Mouse (Mus musculus) spleen, adult 2 months (tissue): ENCODE measurements around the gene Cercam. TPM values are rescaled to one million over a fixed set of nuclear protein-coding genes. Genes with fewer than 3 reads are reported as not detected.
"Not testable (repeated sequence)": the region's sequence is repeated elsewhere in the genome, so short reads cannot be mapped to it uniquely, and the experiment has no call there.

Source experiments
- DNase-seq, 2 experiments: peaks; one replicate each; pipeline versions ENCODE4 v3.0.0 to v3.0.0-alpha.2; 2012 to 2021; ENCODE audit warnings: low spot score in 2 of 2, low read depth in 1 of 2
- H3K27ac ChIP-seq: fragments of 200-500 bp; 2 replicates; pipeline ENCODE4 v1.5.1; 2012; ENCODE audit warnings: low read length, inconsistent platforms; ENCODE audit not compliant: insufficient read depth
- H3K27me3 ChIP-seq: fragments of 200-500 bp; 2 replicates; pipeline ENCODE4 v1.6.1; 2012; ENCODE audit warnings: mild to moderate bottlenecking, moderate library complexity, low read length, inconsistent platforms; ENCODE audit not compliant: control insufficient read depth, insufficient read depth
- H3K36me3 ChIP-seq: fragments of 200-500 bp; 2 replicates; pipeline ENCODE4 v1.6.1; 2012; ENCODE audit warnings: mild to moderate bottlenecking, low read length, inconsistent platforms; ENCODE audit not compliant: control insufficient read depth, insufficient read depth
- H3K4me1 ChIP-seq: fragments of 200-500 bp; 2 replicates; pipeline ENCODE4 v1.6.1; 2011; ENCODE audit warnings: inconsistent platforms; ENCODE audit not compliant: control insufficient read depth, insufficient read depth, insufficient read length
- H3K4me3 ChIP-seq: fragments of 200-500 bp; 2 replicates; pipeline ENCODE4 v1.5.1; 2011; ENCODE audit warnings: mild to moderate bottlenecking, inconsistent platforms; ENCODE audit not compliant: insufficient read depth, insufficient read length; ENCODE audit errors: extremely low read depth
- CTCF ChIP-seq: fragments of 200-500 bp; IDR thresholded peaks from 2 replicates; pipeline ENCODE4 v1.5.1; 2011; ENCODE audit warnings: mild to moderate bottlenecking, inconsistent platforms; ENCODE audit not compliant: insufficient read depth, insufficient read length, insufficient replicate concordance; ENCODE audit errors: extremely low read depth
- POLR2A ChIP-seq: fragments of 200-500 bp; IDR thresholded peaks from 2 replicates; pipeline ENCODE4 v1.6.1; 2011; ENCODE audit warnings: low read depth, low read length, inconsistent platforms
- WGBS: fragments of 180-500 bp; shearing (Covaris S2); methylation state at CpG from one replicate; pipeline ENCODE4 v1.1.7; 2018; 5-methylcytosine and 5-hydroxymethylcytosine counted together
- polyA plus RNA-seq: library from polyadenylated mRNA; depleted of rRNA; stranded (reverse); fragments of >200 nt; gene quantifications from 2 replicates; pipeline ENCODE4 v1.2.3, GENCODE M21; 2012

Gene Cercam
- polyA plus RNA-seq, 1 experiment = 8.4 TPM

DNA sequence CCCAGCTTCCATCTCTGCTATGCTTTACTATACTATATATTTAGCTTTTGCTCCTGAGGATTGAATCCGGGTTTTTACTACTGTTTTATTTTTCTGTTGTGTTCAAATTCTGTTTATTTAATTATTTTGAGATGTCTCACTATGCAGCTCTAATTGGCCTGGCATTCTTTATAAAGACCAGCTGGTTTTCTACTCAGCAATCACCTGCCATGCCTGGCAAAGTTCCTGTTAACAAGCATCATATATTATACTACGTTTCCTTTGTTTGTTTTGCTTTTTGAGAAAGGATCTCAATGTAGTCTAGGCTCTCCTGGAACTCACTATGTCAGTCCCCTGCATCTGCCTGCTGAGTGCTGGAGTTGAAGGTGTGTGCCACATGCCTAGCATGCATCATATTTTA is 28.4 kb downstream of the Cercam start:
- WGBS = 89% methylated on average over 2 of the region's 2 CpGs
- Histone ChIP-seq H3K4me3 (no peak overlapping the region), H3K36me3 (peaks cover 45% of the 10 kb centered on the region), H3K27me3 (no peaks in the 10 kb centered on the region), H3K4me1 (no peaks in the 10 kb centered on the region), H3K27ac (no peak overlapping the region)
- TF ChIP-seq POLR2A = no peak
- TF ChIP-seq CTCF = no peak
- no peak for DNase-seq

DNA sequence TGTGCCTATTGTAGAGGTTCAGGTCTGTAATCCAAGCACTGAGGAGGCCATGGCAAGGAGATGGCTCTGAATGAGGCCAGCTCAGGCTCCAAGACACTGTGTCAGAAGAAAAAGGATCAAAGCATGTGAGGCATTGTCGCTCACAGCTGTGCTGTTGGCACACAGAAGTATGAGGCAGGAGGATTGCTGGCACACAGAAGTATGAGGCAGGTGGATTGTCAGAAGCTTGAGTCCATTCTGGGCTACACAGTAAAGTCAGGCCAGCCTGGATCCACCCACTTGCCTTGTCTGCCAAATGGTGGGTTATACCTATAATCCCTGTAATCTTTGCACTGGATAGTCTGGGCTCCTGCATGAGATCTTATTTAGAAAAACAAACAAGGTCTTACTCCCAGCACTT is 29.1 kb downstream of the Cercam start:
- Histone ChIP-seq H3K36me3 (peaks cover 44% of the 10 kb centered on the region), H3K4me1 (no peaks in the 10 kb centered on the region), H3K4me3 (no peak overlapping the region), H3K27ac (no peak overlapping the region), H3K27me3 (no peaks in the 10 kb centered on the region)
- DNase-seq = no peak
- TF ChIP-seq POLR2A = no peak
- TF ChIP-seq CTCF = no peak
- 100% methylated on average over 1 of the region's 1 CpGs for WGBS

DNA sequence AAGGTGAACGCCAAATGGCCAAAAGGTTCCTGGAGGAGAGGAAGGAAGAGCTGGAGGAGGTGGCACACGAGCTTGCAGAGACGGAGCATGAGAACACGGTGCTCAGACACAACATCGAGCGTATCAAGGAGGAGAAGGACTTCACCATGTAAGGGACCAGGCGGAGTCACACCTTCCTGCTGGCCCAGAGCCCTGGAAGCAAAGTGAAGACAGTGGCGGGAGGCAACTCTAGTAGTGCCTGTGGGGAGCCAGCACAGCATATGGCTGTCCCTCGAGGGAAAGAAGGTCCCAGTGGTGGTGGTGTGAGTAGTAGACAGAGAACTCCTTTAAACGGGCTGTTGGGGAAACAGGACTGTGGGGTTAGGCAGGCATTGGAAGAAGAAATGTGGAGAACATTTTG is 33.2 kb downstream of the Cercam start:
- Histone ChIP-seq H3K4me1 (no peaks in the 10 kb centered on the region), H3K4me3 (no peak overlapping the region), H3K27me3 (no peaks in the 10 kb centered on the region), H3K36me3 (peaks cover 52% of the 10 kb centered on the region), H3K27ac (no peak overlapping the region)
- 93% methylated on average over 10 of the region's 10 CpGs for WGBS
- no peak for DNase-seq
- TF ChIP-seq POLR2A (no peak), CTCF (no peak)

GRCm38 (mm10) chr2:29908171-29908570 is 39.2 kb downstream of the Cercam start:
- H3K36me3 ChIP-seq = peaks cover 27% of the 10 kb centered on the region
- H3K27ac ChIP-seq, H3K27me3 ChIP-seq, DNase-seq, H3K4me1 ChIP-seq, H3K4me3 ChIP-seq: not testable (repeated sequence)
- 96% methylated on average over 2 of the region's 2 CpGs for WGBS

GRCm38 (mm10) chr2:29910042-29910441 is 41.1 kb downstream of the Cercam start:
- peaks cover 23% of the 10 kb centered on the region for H3K36me3 ChIP-seq
- DNase-seq = no peak

GRCm38 (mm10) chr2:29917621-29918020 is 48.7 kb downstream of the Cercam start:
- Histone ChIP-seq H3K4me1 (no peaks in the 10 kb centered on the region), H3K36me3 (peaks cover 30% of the 10 kb centered on the region), H3K27me3 (no peaks in the 10 kb centered on the region), H3K27ac (no peak overlapping the region), H3K4me3 (no peak overlapping the region)
- DNase-seq = no peak
- 89% methylated on average over 11 of the region's 11 CpGs for WGBS
- TF ChIP-seq POLR2A (no peak), CTCF (no peak)

More at GRCm38 (mm10) chr2:29910042-29910441, 41.1 kb downstream of the Cercam start:
- no peaks in the 10 kb centered on the region for H3K4me1 ChIP-seq
- no peak overlapping the region for H3K4me3 ChIP-seq
- H3K27me3 ChIP-seq = no peaks in the 10 kb centered on the region
- TF ChIP-seq CTCF (peak; percentile 15; the same call in 1 of the 2 replicates), POLR2A (no peak)
- 92% methylated on average over 2 of the region's 2 CpGs for WGBS
- H3K27ac ChIP-seq = no peak overlapping the region

DNA sequence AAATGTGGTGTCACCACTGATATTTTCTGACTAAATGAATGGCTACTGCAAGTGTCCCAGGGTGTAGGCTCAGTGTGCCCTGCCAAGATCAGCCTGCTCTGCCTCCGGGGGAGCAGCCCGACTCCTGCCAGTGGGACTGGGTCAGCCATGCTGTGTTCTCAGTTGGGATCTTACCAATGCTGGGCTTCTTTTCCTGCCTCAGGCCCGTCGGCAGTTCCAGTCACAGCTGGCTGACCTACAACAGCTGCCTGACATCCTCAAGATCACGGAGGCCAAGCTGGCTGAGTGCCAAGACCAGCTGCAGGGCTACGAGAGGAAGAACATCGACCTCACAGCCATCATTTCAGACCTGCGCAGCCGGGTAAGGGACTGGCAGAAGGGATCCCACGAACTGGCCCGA is 53.0 kb downstream of the Cercam start:
- DNase-seq = peak in 1 of 2 experiments; percentile 19
- Histone ChIP-seq H3K27ac (no peak overlapping the region), H3K36me3 (peaks cover 21% of the 10 kb centered on the region), H3K27me3 (no peaks in the 10 kb centered on the region), H3K4me1 (no peaks in the 10 kb centered on the region), H3K4me3 (no peak overlapping the region)
- 26% methylated on average over 11 of the region's 11 CpGs for WGBS
- no peak for TF ChIP-seq POLR2A

DNA sequence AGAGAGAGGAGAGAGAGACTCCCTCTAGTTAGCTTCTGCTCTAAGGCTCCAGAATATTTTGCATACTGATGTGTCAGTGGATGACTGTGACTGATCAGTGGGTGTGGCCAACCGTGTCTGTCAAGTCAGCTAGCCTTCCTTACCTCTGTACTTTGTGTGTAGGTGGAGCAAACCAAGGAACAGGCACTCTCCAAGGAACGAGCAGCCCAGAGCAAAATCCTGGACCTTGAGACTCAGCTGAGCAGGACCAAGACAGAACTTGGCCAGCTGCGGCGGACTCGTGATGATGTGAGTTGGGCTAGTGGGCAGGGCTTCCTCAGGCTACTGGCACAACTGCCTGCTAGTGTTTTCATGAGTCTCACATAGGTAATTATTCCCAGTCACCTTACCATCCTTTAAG is 57.6 kb downstream of the Cercam start:
- no peak for DNase-seq
- TF ChIP-seq CTCF (no peak), POLR2A (no peak)
- Histone ChIP-seq H3K27me3 (no peaks in the 10 kb centered on the region), H3K27ac (no peak overlapping the region), H3K36me3 (peaks cover 32% of the 10 kb centered on the region), H3K4me3 (no peak overlapping the region), H3K4me1 (no peaks in the 10 kb centered on the region)
- 92% methylated on average over 5 of the region's 5 CpGs for WGBS
